Mouse (Mus musculus) adrenal gland, postnatal 25 days (tissue): ENCODE measurements at regions not wholly inside any gene's neighbourhood (a gene's known extent, or its start where the extent isn't known, plus 50 kb on each side); places are given as distances from the start of the nearest gene placed in this dataset.
A peak's percentile ranks its signal among the peaks of the same experiment; 100 is the strongest.

ENCODE experiments used
- DNase-seq: peaks from one replicate; pipeline ENCODE4 v3.0.0; 2021; ENCODE audit warnings: mixed read lengths

GRCm38 (mm10) chr16:90666271-90666986 lies 60.8 kb downstream of the Mis18a start:
- DNase-seq: no peak

GRCm38 (mm10) chr16:90664086-90664485 lies 63.1 kb downstream of the Mis18a start:
- no peak for DNase-seq

GRCm38 (mm10) chr16:90658050-90658449 lies 69.2 kb downstream of the Mis18a start:
- no peak for DNase-seq

DNA sequence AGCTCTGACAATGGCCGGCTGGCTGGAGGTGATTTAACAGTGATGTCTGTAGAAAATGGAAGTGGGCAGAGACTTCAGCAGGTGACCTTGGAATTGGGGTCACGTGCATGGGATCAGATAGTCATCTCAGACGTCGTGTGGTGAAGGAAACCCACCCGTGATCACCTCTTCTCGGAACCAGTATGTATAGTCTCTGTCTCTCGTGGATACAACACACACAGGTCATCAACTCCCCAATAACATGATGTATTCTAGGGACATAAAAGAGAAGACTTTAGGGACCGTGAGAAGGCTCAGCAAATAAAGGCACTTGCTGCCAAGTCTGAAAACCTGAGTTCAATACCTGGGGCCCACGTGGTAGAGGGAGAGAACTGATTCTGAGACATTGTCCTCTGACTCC lies 70.2 kb downstream of the Mis18a start:
- DNase-seq: no peak

DNA sequence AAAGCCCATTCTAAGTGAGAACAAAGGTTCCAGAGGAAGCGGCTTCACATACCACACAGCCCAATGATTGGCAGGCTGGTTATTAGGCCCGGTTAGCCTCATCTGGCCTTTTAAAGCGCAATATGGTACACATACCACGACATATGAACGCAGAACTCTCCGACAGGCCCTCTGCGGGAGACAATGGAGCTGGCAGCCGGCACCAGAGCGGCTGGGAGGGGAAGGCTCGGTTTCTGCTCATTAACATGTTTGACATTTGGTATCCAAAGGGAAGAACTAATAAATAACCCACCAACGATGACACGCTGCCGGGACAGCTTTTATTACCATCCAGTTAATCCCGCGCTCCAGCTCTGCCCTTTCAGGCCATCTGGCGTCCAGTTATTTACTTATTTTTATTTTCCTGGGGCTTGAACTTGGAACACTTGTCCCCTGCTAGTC lies 70.6 kb downstream of the Mis18a start:
- no peak for DNase-seq

DNA sequence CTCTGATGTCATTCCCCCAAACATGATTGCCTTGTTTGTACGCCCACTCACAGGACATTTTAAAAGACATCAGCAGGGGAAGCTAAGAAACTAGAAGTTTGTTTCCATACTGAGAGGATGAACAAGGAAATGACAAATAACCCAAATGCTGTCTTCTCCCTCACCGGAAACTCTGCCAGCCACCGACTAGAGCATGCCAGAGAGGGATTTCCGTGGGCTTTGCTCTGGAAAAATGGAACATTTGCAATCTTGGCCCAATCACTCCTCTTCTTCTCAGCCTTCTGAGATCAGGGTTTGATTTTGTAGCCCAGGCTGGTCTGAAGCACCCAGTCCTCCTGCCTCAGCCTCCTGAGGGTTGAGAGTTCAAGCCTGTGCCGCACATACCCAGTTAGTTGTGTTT lies 72.4 kb downstream of the Mis18a start:
- DNase-seq: no peak

DNA sequence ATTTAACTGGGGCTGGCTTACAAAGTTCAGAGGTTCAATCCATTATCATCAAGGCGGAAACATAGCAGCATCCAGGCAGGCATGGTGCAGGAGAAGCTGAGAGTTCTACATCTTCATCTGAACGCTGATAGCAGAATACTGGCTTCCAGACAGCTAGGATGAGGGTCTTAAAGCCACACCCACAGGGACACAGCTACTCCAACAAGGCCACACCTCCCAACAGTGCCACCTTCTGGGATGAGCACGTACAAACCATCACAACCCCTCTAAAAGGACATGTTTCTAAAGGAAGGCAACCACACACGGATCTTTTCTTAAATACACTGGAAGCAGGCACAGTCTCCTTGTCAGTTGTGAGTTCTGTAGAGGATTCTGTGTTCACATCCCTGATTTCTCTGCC lies 74.4 kb downstream of the Mis18a start:
- DNase-seq: no peak

DNA sequence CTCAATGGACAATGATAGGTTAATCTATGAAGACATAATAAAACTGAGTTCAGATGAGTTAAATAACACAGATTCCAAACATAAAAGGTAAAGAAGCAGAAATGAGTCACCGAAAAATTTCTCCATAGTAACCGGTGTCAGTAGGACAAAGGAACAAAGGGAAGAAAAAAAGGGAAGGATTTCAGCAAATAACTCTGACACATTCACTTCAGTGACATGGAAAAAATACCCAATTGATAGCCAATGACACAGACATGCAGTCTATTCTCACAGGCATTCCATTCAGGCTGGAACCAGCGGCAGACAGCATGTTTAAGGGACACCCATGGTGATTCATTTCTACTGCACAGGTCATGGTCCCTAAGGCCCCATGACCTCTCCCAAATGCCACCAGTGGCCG lies 79.0 kb downstream of the Mis18a start:
- no peak for DNase-seq

DNA sequence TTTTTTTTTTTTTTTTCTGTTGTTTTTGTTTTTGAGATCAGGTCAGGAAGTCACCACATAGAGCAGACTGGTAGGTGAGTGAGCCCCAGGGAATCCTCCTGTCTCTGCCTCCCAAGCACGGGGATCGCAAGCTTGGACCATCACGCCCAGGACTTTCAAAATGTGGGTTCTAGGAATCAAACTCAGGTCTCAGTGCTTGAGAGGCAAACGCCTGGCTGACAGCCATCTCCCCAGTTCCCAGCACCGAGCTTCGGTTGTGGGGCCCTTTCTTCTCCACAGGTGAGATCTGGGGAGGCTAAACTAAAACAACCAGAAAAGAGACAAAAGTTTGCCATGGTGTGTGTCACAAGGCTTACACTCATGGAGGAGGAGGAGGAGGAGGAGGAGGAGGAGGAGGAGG lies 84.5 kb downstream of the Mis18a start:
- DNase-seq: no peak

DNA sequence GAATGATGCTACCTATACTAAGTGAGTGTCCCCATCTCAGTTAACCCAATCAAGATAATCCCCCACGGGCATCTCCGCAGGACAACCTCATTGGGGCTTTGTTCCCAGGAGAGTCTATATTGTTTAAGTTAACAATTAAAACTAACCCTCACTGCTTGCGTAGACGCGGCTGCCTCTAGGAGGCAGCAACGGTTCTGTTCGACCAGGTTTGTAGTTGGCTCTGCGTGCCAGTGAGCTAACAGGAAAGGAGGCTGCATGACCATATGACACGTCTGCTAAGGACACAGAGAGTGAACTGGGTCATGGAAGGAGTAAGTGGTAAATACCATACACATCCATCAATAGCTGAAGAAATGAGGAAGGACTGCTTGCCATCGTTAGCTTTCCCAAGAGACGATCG lies 92.0 kb downstream of the Mis18a start:
- DNase-seq: no peak

DNA sequence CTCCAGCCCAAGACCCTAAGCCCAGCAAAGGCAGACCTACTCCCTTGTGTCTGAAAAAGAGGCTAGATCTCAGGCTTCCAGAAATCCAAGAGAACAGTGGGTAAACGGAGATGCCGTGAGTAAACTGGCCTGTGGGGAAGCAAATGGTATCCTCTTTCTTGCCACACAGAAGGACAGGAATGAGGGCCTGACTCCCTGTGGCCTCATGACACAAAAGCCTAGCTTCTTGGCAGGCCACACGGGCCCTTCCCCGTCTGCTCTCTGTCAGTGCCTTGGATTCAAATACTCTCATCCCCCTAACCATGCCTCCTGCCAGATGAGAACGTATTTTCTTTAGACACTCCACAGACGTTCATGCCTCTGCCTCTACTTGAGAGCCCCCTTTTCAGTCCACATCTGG lies 97.2 kb downstream of the Mis18a start:
- no peak for DNase-seq

GRCm38 (mm10) chr16:90629121-90629930 lies 97.9 kb downstream of the Mis18a start:
- DNase-seq: peak; percentile 34

- DNase-seq: no peak
These were observed 98.5 kb downstream of the Mis18a start for GRCm38 (mm10) chr16:90628605-90629120.

DNA sequence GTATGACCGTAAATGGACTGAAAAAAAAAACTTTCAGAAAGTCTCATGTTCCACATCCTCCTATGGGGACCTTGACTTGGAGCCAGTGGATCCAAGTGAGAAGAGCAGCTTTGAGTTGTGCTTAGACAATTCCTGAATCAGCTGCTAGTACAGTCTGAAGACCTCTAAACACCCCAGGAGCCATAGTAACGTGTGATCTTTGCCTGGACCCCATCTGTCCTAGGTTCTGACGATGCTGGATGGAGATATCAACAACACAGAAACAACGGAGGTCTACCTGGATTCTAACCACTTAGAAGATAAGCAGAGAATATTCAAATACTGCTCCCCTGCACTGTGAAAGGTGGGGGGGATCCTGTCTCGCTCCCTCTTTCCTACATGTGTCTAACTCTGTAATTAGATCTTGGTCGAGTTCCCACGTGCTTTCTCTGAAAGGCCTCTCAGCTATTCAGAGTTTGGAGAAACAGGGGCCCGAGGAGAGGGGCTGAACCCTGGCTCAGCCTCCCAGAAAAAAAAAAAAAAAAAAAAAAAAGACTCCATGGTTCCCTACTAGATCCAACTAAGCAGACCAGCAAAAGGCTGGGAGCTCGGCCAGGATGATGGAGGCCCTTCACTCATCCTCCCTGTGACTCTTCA lies 101.1 kb downstream of the Mis18a start:
- DNase-seq: no peak

- no peak for DNase-seq
These were observed 101.7 kb downstream of the Mis18a start for GRCm38 (mm10) chr16:90625301-90626034.

- peak; percentile 53 for DNase-seq
These were observed 103.1 kb downstream of the Mis18a start for GRCm38 (mm10) chr16:90624039-90624625.

- DNase-seq: no peak
These were observed 104.5 kb downstream of the Mis18a start for GRCm38 (mm10) chr16:90622677-90623225.

DNA sequence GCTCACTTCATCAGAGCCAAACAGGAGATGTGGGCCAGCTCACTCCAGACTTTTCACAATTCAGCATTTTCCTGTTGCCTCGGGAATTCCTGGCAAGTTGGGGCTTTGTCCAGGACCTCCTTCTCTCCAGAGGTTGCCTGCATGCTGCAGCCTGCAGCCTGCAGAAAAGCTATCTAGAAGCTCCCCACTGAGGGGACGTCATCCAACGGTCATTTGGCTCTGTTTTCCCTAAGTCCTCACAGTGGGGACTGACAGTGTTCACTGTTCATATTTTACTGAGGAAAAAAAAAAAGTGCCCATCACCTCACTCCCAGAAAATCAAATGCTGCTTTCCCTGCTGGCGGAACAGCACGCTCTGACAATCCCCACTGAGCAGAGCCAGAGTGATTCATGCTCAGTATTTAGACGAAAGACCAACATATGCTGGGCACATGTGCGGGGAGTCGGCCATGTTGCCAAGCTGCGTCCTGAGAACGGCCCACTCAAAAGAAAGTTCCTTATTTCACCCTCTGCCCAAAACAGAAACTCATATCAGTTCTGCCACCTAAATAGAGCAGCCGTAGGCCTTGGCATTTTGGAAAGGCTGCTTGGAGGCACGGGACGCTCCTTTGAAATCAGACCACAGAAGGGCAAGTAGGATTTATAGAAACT lies 105.3 kb downstream of the Mis18a start:
- DNase-seq: no peak

DNA sequence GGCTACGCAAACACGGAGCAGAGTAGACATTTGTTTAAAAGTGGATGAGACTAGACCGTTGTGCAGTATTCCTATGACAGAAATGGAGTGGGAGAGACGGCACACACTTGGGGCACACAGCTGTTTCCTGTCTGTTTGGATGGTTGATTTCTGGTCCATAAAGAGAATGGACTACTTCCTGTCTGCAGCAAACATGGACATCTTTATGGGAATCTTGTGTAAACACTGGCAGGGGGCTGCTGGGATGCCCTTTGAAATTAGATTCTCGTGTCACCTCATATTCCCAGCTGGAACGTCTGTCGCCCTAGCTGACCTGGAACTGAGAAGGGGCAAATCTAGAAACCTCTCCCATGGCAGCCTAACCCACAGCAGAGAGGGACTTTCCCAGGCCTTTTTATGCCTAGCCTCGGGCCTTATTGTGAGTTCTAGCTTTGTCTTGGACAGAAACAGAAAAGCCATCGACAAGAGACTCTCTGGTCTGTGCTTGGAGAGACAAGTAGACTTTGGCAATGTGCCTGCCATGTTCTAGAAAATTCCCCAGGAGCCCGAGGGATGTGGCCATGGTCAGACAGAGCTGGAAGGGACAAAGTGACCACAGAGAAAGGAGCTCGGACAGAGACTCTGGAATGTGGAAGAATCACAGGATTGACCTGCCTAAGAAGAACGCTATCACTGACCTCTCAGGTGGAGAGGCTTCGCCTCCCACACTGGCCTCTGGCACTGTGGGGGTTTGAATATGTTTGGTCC lies 107.5 kb downstream of the Mis18a start:
- no peak for DNase-seq

DNA sequence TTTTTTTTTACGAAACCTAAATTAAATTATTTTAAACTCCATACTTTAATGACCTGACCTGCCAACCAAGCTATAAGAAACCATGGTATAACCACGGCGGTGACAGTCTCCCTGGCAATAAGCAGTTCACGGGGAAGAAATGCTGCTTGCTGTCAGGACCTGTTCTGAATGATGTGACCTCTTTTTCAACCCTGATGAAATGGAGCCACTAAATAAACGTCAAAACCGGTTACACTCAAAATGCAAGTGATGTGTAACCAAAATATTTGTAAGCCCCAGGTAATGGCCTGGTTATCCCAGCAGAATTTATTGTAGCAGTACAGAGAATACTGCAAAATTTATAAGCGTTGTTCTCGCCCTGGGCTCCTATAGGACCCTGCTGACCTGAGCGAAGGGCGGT lies 111.4 kb downstream of the Mis18a start:
- no peak for DNase-seq
